Mouse (Mus musculus): ENCODE results near the gene Txk.
A peak's percentile ranks its signal among the peaks of the same experiment; 100 is the strongest.

The Txk gene

GRCm38 (mm10) chr5:72750226-72750625, 2.4 kb downstream of the Txk start:
- no peak for DNase-seq

GRCm38 (mm10) chr5:72748659-72749265, 3.8 kb downstream of the Txk start:
- DNase-seq = no peak

DNA sequence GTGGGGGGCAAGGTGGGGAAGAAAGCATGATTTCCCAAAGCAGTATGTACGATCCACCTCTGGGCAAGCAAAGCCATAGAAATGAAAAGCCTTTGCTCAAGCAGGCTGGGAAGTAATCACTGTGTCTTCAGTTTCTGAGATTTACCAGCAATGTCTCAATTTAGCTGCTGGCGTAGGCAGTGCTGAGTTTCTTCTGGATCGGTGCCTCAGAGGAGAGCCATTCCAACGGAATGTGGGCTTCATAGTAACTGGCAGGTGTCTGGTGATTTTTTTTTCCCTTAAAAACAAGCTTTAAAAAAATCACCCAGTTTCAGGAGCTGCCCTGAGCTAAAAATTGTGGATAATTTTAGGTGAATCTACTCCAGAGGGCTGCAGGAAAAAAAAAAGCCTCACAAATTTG, 5.2 kb downstream of the Txk start:
- peak; percentile 64 for DNase-seq

GRCm38 (mm10) chr5:72746461-72746860, 6.1 kb downstream of the Txk start:
- no peak for DNase-seq

DNA sequence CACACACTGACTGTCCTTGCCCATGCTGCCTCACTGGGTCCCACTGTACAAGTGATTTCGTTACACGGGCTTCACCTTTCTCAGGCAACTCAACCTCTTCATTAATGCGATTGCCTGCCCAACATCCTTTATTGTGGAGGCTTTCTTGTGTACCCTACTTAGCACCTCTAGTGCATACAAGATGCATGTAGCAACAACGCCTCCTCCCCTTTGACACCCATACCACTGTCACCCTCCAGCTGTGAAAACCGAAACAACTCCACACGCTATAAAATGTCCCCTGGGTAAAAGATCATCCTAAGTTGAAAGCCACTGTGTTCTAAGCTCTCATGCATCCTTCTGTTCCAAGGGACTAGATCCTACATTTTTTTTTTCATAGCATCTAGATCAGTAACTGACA, 9.5 kb downstream of the Txk start:
- DNase-seq = no peak

DNA sequence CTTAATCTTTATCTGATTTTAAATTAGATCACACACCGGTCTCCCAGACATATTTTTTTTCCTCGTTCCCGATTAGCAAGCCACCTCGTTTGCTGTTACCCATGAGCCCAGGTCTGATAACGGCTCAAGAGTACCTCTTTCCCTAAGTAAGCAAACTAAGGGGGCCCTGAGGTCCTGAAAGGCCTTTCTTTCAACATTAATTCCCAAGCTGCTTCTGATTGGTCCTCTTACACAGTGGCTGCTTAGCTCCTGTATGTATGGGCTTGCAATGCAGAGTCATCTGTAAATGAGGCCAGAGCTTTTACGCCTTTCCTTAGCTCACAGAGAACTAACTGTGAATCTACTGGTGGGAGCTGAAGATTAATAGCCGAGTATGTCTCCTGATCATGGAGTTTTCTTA, 15.7 kb downstream of the Txk start:
- DNase-seq = no peak

DNA sequence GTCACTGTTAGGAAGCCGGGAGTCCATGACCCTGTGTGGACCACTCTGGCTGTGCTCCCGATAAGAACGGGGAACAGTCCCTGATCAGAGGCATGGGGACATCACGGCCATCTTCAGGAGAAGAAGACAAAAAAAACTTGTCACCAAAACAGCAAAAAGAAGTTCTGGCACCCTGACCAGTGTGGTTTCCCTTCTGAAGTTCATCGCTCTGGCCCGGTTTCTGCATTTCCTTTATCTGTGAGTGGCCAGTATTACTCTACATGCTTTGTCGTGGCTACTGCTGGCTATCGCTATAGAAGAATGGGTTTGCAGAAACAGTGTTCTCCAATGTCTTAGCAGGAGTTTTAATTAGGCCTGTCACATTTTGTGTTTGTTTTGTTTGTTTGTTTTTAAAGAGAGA, 16.1 kb downstream of the Txk start:
- DNase-seq = no peak

DNA sequence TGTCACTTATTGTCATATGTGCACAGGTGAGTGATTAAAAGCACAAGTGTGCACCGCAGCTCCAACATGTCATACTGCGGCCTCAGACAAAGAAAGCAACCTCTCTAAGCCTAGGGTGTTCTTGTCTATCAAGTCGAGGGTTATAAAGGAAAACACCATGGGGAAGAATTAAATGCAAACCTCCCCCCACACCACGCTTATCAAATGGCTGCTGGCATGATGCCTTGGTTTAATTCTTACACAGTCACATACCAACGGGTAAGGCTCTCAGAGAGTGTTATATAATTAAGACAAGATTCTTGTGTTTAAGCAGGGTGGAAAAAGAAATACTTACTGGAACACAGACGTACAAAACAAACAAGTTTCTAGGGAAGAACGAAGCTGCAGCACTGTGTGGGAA, 16.8 kb downstream of the Txk start:
- DNase-seq = no peak

DNA sequence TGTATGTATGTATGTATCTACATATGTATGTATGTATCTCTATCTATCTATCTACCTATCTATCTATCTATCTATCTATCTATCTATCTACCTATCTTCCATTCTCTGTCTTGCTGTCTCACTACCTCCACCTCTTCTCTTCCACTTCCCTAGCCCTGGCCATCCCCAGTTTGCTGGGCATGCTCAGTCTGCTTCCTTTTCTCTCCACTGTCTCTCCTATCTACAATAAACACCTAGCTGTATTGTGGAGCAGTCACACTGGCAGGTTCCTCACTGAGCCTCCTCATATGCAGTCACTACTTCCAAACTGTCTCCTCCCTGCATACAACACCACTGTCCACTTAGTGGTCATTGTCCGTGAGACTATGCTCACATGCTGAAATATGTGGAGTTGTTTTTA, 19.7 kb downstream of the Txk start:
- no peak for DNase-seq

- no peak for DNase-seq
These were observed 27.2 kb downstream of the Txk start for GRCm38 (mm10) chr5:72725404-72725803.

- no peak for DNase-seq
These were observed 29.1 kb downstream of the Txk start for GRCm38 (mm10) chr5:72723429-72723828.

GRCm38 (mm10) chr5:72720587-72720986, 32.0 kb downstream of the Txk start:
- no peak for DNase-seq

GRCm38 (mm10) chr5:72710572-72711278, 41.9 kb downstream of the Txk start:
- peak; percentile 23 for DNase-seq

DNA sequence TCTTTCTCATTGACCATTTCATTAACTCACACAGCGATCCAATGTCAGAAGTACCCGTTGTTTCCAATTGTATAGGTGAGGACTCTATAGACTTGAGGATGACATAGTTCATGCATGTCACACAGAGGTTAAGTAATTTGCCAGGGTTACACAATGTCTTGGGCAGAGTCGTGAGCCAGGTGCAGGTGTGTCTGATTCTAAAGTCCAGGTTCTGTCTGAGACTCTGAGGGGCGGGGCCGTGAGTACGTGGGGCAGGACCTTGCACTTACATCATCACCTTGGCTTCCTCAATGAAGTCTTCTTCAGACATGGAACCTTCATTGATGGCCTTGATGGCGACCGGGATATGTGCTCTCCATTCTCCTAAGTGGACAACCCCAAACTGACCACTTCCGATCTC, 42.6 kb downstream of the Txk start:
- no peak for DNase-seq

DNA sequence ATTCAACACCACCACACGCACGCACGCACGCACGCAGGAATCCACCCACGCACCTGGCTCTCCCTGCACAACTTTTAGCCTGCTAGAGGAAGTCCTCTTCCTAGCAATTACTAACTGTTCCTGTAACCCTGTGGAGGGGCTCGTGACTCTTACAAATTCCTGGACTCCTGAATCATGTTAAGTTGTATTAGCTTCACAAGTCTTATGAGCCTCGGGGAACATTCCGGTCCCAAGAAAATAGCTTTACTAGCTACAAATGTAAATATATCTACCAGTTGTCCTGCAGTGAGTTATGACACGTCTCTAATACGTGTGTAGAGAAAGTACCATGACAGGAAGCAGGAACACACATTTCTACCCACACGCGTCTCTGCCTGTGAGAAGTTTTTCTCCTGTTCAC, 43.1 kb downstream of the Txk start:
- DNase-seq = no peak

DNA sequence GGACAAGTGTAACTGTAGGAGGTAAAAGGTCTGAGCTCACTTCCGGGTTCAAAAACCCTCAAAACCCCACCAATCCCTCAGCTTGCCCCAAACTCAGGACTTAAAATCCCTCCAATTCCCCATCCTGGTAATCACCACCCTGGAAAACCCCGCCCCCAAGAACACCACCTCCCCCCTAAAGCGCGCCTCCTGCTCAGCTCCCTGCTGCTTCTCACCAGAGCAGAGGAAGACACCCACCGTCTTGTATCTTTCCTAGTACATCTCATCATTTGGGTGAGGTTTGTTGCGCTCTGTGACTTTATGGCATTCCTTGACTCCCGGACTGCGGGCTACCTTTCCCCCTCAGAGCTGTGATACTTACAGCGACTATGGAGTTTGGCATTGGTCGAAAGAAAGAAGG, 45.9 kb downstream of the Txk start:
- no peak for DNase-seq

GRCm38 (mm10) chr5:72706095-72706494, 46.5 kb downstream of the Txk start:
- no peak for DNase-seq

GRCm38 (mm10) chr5:72702202-72702601, 50.4 kb downstream of the Txk start:
- DNase-seq = no peak

DNA sequence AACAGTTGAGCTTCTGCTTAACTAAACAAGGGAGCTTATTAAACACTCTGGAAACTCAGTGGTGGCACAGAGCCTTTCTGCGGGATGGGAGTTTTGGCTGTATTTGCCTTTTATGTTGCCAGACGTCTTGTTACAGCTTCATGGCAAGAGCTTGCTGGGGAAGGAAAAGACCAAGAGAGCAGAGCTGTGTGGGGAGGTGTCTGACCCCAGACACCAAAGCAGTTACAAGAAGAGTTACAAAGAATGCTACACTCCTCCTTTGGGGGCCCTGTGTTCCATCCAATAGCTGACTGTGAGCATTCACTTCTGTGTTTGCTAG, 53.1 kb downstream of the Txk start:
- no peak for DNase-seq

DNA sequence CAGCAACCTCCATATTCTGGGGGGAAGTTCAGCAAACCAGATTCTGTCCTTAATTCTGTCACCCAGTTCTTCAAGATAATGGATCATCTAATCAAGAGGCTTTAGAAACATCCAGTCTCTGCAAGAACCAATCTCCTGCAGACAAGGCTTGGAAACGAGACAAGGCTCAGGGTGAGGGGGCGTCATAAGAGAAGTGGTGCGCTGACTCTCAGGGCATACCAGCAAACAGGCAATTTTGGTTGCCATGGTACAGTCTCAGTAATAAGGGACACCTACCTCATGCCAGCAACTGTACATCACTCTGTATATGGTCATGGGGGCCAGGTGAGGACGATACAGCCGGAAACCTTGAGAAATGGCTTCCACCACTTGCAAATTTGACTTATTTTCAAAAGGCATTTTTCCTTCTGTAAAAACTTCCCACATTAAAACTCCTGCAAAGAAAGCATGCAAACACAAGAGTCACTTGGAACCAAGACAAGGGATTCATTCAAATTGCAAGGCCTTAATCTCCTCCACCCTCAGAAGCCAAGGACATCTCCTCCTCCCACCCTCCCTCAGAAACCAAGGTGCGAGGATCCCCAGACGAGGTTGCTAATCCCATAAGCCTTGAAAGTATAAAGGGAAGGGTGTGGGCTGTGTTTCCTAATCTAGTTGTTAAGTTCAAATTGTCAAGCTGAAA, 53.6 kb downstream of the Txk start:
- DNase-seq = no peak

GRCm38 (mm10) chr5:72698343-72698742, 54.2 kb downstream of the Txk start:
- no peak for DNase-seq

GRCm38 (mm10) chr5:72696491-72696890, 56.1 kb downstream of the Txk start:
- DNase-seq = peak; percentile 65

DNA sequence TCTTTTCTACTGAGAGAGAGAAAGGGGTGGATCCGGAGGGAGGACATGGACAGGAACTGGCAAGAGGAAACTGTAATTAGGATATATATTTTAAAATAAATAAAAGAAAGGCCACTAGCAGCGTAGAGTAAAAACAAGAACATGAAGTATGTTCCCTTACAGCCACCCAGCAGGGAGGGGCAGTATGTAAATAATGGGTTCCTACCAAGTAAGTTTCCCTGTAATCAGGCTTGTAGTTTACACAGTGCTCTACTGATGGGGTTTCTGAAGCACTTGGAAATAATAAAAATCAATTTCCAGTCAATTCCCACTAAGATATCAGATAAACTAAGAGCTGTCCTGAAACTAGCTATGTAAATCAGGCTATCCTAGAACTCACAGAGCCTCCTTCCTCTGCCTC, 57.9 kb downstream of the Txk start:
- DNase-seq = no peak

GRCm38 (mm10) chr5:72690516-72690915, 62.1 kb downstream of the Txk start:
- DNase-seq = no peak

GRCm38 (mm10) chr5:72689556-72689955, 63.0 kb downstream of the Txk start:
- DNase-seq = no peak
